Mouse (Mus musculus) forebrain, embryonic 16.5 days (tissue): Measurements from ENCODE around the gene Plppr4. TPM values are rescaled to one million over a fixed set of nuclear protein-coding genes. Genes with fewer than 3 reads are reported as not detected.

Source experiments
- ATAC-seq: fragments of 200-750 bp; cut with Nextera tagmentation; 2 replicates; pipeline ENCODE4 v1.8.0; 2017; ENCODE audit warnings: mild to moderate bottlenecking, moderate library complexity
- H3K27ac ChIP-seq: fragments of 300-500 bp; sonication (generic); 2 replicates; pipeline ENCODE4 v1.5.1; 2014; ENCODE audit warnings: low read length, control low read depth
- H3K27me3 ChIP-seq: fragments of 300-500 bp; sonication (generic); replicated peaks from 2 replicates; pipeline ENCODE4 v1.6.1; 2014; ENCODE audit warnings: low read length; ENCODE audit not compliant: control insufficient read depth, insufficient read depth
- H3K36me3 ChIP-seq: fragments of 300-500 bp; sonication (generic); 2 replicates; pipeline ENCODE4 v1.6.1; 2014; ENCODE audit not compliant: control insufficient read depth, insufficient read depth
- H3K4me1 ChIP-seq: fragments of 300-500 bp; sonication (generic); replicated peaks from 2 replicates; pipeline ENCODE4 v1.6.1; 2014; ENCODE audit warnings: low read length; ENCODE audit not compliant: control insufficient read depth, insufficient read depth
- H3K4me2 ChIP-seq: fragments of 300-500 bp; sonication (generic); 2 replicates; pipeline ENCODE4 v1.6.1; 2014; ENCODE audit warnings: mild to moderate bottlenecking, low read length, control low read depth
- H3K4me3 ChIP-seq: fragments of 300-500 bp; sonication (generic); replicated peaks from 2 replicates; pipeline ENCODE4 v1.5.1; 2014; ENCODE audit warnings: mild to moderate bottlenecking, low read length, control low read depth
- H3K9ac ChIP-seq: fragments of 300-500 bp; sonication (generic); replicated peaks from 2 replicates; pipeline ENCODE4 v1.6.1; 2014; ENCODE audit warnings: low read depth, low read length, control low read depth
- H3K9me3 ChIP-seq: fragments of 300-500 bp; sonication (generic); 2 replicates; pipeline ENCODE4 v1.6.1; 2016; ENCODE audit warnings: low read length; ENCODE audit not compliant: control insufficient read depth
- WGBS: fragments of 180-500 bp; shearing (Covaris S2); extraction: QIAGEN DNeasy Blood & Tissue Kit; methylation state at CpG from one replicate; pipeline ENCODE4 v1.1.7; 2014; 5-methylcytosine and 5-hydroxymethylcytosine counted together
- microRNA-seq: library from miRNA; unstranded; fragments of <30 nt; microRNA quantifications from one replicate; pipeline ENCODE4, GENCODE M21; 2017
- polyA plus RNA-seq: library from polyadenylated mRNA; unstranded; fragments of >200 nt; fragmentation: Nextera tagmentation; extraction: Ambion mirVana; gene quantifications from 2 replicates; pipeline ENCODE4 v1.2.1, GENCODE M21; 2015

Plppr4 gene
- polyA plus RNA-seq, 1 experiment from 2014 or later: 26.8 TPM

DNA sequence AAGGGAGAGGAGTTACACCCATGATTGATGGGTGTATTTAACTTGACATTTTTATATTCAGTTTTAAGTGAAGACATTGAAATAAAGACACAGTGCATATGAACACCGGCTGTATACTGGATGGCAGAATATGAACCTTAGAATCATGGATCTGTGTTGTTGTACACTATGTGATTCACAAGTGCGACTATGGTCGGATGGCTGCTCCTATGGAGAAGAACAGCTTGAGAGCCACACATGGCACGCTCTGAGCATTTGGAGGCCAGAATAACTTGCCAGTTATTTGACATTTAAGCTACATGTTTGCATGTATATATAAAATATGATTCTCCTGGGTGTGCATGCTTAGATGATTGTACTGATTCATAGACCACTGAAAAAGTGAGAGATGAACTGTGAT lies 53.1 kb downstream of the Plppr4 start:
- H3K9ac ChIP-seq: no peak overlapping the region
- WGBS: 77% methylated on average over 4 of the region's 4 CpGs
- H3K27ac ChIP-seq: no peak overlapping the region
- H3K36me3 ChIP-seq: no peaks in the 10 kb centered on the region
- no peaks in the 10 kb centered on the region for H3K9me3 ChIP-seq
- no peaks in the 10 kb centered on the region for H3K27me3 ChIP-seq
- no peak overlapping the region for H3K4me2 ChIP-seq
- no peak overlapping the region for H3K4me3 ChIP-seq
- H3K4me1 ChIP-seq: no peaks in the 10 kb centered on the region
- peak; percentile 52; the same call in 1 of the 2 replicates for ATAC-seq

DNA sequence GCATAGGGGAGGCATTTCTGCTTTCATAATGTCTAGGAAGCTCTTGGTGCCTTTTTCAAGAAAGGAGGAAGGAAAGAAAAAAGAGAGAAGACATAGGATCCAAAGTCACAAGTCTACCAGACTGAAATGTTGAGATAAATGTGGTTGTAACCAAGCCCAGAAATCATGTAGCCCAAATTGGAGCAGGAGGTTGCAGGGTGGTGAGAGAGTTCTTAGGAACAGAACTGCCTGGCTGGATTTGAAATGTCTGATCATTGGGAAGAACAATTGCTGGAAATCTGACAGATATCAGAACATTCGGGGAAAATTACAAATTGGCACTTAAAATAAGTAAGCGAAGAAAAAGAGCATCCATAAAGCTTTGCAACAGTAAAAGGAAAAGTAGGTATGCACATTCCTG lies 56.6 kb downstream of the Plppr4 start:
- Histone ChIP-seq H3K36me3 (no peaks in the 10 kb centered on the region), H3K9me3 (no peaks in the 10 kb centered on the region), H3K4me1 (no peaks in the 10 kb centered on the region), H3K4me3 (no peak overlapping the region), H3K9ac (no peak overlapping the region), H3K27me3 (no peaks in the 10 kb centered on the region), H3K4me2 (no peak overlapping the region), H3K27ac (no peak overlapping the region)
- no peak for ATAC-seq
- 94% methylated on average over 2 of the region's 2 CpGs for WGBS

DNA sequence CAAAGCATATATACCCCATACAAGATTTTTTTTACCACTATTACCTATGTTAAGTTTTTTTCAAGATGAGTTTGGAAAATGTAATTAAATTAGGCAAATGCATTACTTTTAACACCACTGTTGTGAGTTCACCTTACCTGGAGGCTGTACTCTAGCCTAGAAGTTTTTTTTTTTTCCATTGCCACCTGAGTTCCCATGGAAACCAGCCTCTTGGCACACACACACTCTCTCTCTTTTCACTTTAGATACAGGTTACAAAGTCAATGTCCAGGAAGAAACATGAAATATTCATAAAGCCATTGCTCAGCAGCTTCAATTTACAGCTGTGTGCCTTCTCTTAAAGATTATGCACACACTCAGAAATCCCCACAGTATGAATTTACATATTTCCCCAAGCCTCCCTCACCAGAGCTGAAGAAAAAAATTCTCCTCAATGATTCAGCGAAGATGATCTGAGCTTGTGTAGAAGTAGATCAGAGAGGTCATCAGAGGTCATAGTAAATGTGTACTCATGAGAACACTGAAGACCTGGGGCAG lies 59.9 kb downstream of the Plppr4 start:
- Histone ChIP-seq H3K4me1 (peaks cover 3% of the 10 kb centered on the region), H3K4me3 (no peak overlapping the region), H3K9me3 (no peaks in the 10 kb centered on the region), H3K27me3 (no peaks in the 10 kb centered on the region), H3K36me3 (no peaks in the 10 kb centered on the region), H3K4me2 (no peak overlapping the region), H3K9ac (no peak overlapping the region), H3K27ac (no peak overlapping the region)
- no peak for ATAC-seq
- WGBS: 83% methylated on average over 1 of the region's 1 CpGs

DNA sequence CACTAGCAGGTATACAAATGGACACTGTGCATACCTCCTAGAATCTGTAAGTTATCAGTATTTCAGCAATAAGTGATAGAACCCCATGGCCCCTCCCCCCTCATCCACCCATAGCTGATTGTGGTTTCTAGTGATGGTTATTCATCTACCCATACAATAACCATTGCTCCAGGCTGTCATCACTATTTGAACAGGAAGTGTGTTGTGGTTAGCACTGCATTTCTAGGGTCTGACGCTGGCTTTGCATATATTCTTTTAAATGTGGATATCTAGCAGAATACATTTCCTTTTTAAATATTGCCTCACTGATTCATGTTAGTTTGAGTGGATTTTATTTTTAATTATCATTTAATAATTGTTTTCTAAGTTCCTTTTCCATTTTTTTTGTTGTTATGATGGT lies 62.9 kb downstream of the Plppr4 start:
- H3K9ac ChIP-seq: no peak overlapping the region
- H3K4me3 ChIP-seq: no peak overlapping the region
- no peaks in the 10 kb centered on the region for H3K27me3 ChIP-seq
- no peak overlapping the region for H3K4me2 ChIP-seq
- 84% methylated on average over 1 of the region's 1 CpGs for WGBS
- ATAC-seq: no peak
- peaks cover 6% of the 10 kb centered on the region for H3K4me1 ChIP-seq
- H3K27ac ChIP-seq: no peak overlapping the region
- no peaks in the 10 kb centered on the region for H3K9me3 ChIP-seq
- no peaks in the 10 kb centered on the region for H3K36me3 ChIP-seq

DNA sequence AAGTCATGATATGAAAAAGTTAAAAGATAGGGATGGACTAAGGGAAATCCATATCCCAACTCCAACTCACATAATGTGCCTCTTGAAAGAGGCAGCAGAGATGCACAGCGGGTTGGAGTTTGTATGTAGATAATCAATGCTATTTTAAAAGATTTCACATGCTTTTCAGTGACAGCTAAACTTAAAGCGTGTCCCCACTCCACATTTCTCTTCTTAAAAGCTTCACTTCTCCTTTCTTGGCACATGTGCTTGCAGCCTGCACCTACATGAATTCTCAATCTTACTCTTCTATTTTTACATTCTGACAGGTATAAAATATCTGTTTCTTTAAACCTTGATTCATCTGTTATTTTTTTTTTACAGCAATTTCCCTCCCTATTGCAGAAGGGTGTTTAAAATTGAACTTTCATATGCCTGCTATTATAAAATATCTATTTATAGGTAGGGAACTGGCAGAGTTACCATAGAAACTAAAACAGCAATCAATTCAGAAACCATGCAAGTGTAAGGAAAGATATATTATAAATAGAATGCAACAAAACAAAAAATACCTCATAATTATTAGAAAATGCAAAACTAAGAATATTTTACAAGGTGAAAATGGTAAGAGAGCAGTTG lies 66.3 kb downstream of the Plppr4 start:
- ATAC-seq: peak; percentile 76
- H3K9ac ChIP-seq: no peak overlapping the region
- H3K9me3 ChIP-seq: no peaks in the 10 kb centered on the region
- H3K27ac ChIP-seq: peak overlapping the region; percentile 69
- no peak overlapping the region for H3K4me3 ChIP-seq
- WGBS: 70% methylated on average over 2 of the region's 2 CpGs
- no peaks in the 10 kb centered on the region for H3K36me3 ChIP-seq
- H3K4me2 ChIP-seq: no peak overlapping the region
- H3K4me1 ChIP-seq: peaks cover 6% of the 10 kb centered on the region
- H3K27me3 ChIP-seq: no peaks in the 10 kb centered on the region

Small RNA genes within 50 kb of the gene (microRNA-seq; reads per million reads assigned to microRNA genes)
- gene Gm22408: not detected

Other genes starting within 250 kb of the Plppr4 start
- 9.7 and 10.3 TPM in 2 replicates for gene Plppr5, start 214.0 kb upstream of the Plppr4 start, polyA plus RNA-seq